Mouse (Mus musculus) embryo, embryonic 10.5 days (tissue): ENCODE measurements around the gene Eef1e1.
"Not testable (repeated sequence)": the region's sequence is repeated elsewhere in the genome, so short reads cannot be mapped to it uniquely, and the experiment has no call there.

Source experiments
- DNase-seq: peaks from one replicate; pipeline ENCODE4 v3.0.0-alpha.2; 2015; ENCODE audit warnings: low spot score

The Eef1e1 gene

GRCm38 (mm10) chr13:38658528-38659280 is at the start of gene Eef1e1:
Gene Eef1e1, minus strand, starts transcription at chr13:38659058.
- peak; percentile 96 for DNase-seq

GRCm38 (mm10) chr13:38690845-38691244 is 32.0 kb upstream of the Eef1e1 start:
- DNase-seq, result no peak

GRCm38 (mm10) chr13:38690028-38690427 is 31.2 kb upstream of the Eef1e1 start:
- DNase-seq, result peak; percentile 61

- no peak for DNase-seq
Measured at GRCm38 (mm10) chr13:38688761-38689160, 29.9 kb upstream of the Eef1e1 start.

- no peak for DNase-seq
Measured at GRCm38 (mm10) chr13:38672336-38672735, 13.5 kb upstream of the Eef1e1 start.

- DNase-seq, result not testable (repeated sequence)
Measured at GRCm38 (mm10) chr13:38671451-38671850, 12.6 kb upstream of the Eef1e1 start.

GRCm38 (mm10) chr13:38670051-38670450 is 11.2 kb upstream of the Eef1e1 start:
- no peak for DNase-seq

GRCm38 (mm10) chr13:38668514-38668913 is 9.7 kb upstream of the Eef1e1 start:
- peak; percentile 16 for DNase-seq

- no peak for DNase-seq
Measured at GRCm38 (mm10) chr13:38664753-38665152, 5.9 kb upstream of the Eef1e1 start.

GRCm38 (mm10) chr13:38659524-38660136 is 772 bp upstream of the Eef1e1 start:
- DNase-seq, result no peak

GRCm38 (mm10) chr13:38657865-38658264 is 993 bp downstream of the Eef1e1 start:
- DNase-seq, result no peak

GRCm38 (mm10) chr13:38650292-38650691 is 8.6 kb downstream of the Eef1e1 start:
- no peak for DNase-seq

GRCm38 (mm10) chr13:38649069-38649468 is 9.8 kb downstream of the Eef1e1 start:
- no peak for DNase-seq

GRCm38 (mm10) chr13:38641414-38641813 is 17.4 kb downstream of the Eef1e1 start:
- no peak for DNase-seq

- no peak for DNase-seq
Measured at GRCm38 (mm10) chr13:38640961-38641360, 17.9 kb downstream of the Eef1e1 start.

- no peak for DNase-seq
Measured at GRCm38 (mm10) chr13:38638694-38639093, 20.2 kb downstream of the Eef1e1 start.

- peak; percentile 98 for DNase-seq
Measured at GRCm38 (mm10) chr13:38634800-38635269, 24.0 kb downstream of the Eef1e1 start, which contains the start of gene Bloc1s5. Gene Bloc1s5, minus strand, starts transcription at chr13:38635109.

GRCm38 (mm10) chr13:38634256-38634799 is 24.5 kb downstream of the Eef1e1 start:
- DNase-seq, result peak; percentile 41

- no peak for DNase-seq
Measured at GRCm38 (mm10) chr13:38633287-38634000, 25.4 kb downstream of the Eef1e1 start.

GRCm38 (mm10) chr13:38632556-38632955 is 26.3 kb downstream of the Eef1e1 start:
- DNase-seq, result no peak

- no peak for DNase-seq
Measured at GRCm38 (mm10) chr13:38626229-38626525, 32.7 kb downstream of the Eef1e1 start.

- peak; percentile 63 for DNase-seq
Measured at GRCm38 (mm10) chr13:38625492-38626228, 33.2 kb downstream of the Eef1e1 start.
